Mouse (Mus musculus) 3T3-L1 (cell line): ENCODE results near the gene Mfsd12.
A peak's percentile ranks its signal among the peaks of the same experiment; 100 is the strongest.

ENCODE experiments used
- DNase-seq: peaks from one replicate; pipeline ENCODE4 v3.0.0-alpha.2; 2015; ENCODE audit warnings: low read depth, low spot score

Gene Mfsd12

DNA sequence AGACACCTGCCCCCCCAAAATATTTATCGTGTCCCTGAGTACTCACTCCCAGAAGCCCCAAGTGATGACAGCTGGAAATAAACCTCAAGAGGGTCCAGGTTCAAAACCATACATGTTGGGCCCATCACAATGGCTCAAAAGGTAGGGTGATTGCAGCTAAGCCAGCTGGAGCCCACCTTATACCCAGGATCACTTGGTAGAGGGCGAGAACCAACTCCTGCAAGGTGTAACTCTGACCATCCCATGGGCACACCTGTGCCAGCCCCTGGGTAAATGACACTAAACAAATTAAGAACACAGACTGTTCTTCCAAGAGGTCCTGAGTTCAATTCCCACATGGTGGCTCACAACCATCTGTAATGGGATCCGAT is 21.9 kb downstream of the Mfsd12 start:
- DNase-seq: no peak

DNA sequence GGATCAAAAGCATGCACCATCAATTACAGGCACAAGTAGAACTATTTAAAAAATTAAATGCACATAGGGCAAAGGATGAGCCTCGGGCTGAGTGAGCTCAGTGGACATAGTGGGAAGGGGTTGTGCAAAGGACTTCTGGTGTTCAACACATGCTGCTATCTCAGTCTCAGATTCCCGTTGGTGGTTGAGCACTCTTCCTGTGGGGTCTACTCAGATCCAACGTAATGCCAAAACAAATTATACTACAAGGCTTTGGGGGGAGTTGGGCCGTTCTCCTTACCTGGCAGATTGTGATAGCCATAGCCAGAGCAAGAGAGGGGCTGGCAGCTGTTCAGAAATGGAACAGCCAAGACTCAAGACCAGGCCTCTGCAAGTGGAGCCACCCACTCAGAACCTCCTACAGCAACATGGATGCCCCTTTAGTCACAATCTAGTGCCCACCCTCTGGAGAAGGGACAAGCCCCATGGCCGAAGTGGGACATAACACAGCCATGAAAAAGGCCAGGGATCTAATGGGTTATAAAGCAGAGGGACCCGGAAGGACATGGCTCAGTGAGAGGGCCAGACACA is 22.6 kb downstream of the Mfsd12 start:
- no peak for DNase-seq

DNA sequence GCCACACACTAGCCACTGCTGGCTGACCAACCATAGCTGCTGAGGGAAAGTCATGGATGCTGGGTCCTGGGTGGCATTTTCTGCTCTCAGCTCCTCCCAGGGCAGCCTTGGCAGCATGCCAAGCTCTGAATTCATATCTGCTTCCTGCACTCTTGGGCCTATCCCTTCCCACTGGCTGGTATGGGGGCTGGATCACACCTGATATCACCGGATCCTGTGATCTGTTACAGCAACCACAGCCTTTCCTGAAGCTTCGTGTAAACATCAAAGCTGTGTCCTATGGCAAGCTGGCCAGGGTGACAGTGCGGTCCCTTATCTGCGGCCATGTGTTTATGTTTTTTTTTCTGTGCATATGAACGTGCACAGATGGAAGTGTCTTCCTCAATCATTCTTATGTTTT is 24.7 kb downstream of the Mfsd12 start:
- DNase-seq: peak; percentile 51

DNA sequence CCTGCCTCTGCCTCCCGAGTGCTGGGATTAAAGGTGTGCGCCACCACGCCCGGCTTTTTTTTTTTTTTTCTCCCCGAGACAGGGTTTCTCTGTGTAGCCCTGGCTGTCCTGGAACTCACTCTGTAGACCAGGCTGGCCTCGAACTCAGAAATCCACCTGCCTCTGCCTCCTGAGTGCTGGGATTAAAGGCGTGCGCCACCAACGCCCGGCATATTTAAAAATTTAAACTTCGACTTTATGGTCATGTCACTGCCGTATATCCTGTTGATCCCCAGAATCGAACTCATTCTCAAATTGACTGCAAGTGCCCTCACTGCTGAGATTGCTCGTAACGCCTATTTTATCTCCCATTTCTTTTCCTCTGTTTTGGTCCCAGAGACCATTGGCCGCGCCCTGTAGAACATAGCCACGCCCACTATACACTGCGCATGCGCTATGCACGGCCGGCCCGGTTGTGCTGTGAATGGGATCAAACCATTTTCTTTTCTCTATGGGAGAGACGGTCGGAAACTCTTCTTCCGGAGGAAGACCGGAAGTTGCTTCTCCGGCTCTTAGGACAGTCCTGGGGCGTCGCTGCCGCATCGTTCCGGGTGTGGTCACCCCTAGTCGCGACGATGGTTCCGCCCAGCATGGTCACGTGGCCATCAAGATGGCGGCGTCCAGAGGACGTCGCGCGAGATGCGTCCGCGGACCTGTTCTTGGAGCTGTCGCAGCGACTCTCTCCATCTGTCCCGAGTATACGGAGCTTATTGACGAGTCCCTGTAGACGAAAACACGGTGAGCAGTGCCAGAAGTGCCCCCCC is 26.7 kb downstream of the Mfsd12 start, which contains the start of the genes Dohh and Gm48551:
Gene Dohh (plus strand): TSS at position 627 of the 803 bp plus-strand sequence.
Gene Gm48551 (plus strand): TSS at position 665 of the 803 bp plus-strand sequence.
- peak; percentile 99 for DNase-seq

DNA sequence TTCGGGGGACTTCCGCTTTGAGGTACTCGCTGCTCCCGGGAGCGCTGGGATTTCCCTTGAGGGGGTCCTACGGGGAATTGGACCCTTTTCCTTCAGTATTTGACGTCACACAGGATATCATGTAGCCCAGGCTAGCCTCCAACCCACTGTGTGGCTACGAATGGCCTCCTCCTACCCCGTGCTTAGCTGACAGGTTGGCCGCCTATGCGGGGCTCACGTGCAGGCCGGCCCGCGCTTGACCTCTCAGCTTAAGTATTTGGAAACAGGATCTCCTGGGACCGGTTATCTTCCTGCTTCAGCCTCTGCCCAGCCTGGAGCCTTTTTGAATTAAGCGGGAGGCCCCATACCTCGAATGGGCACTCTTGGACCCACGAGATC is 27.3 kb downstream of the Mfsd12 start:
- DNase-seq: peak; percentile 59

DNA sequence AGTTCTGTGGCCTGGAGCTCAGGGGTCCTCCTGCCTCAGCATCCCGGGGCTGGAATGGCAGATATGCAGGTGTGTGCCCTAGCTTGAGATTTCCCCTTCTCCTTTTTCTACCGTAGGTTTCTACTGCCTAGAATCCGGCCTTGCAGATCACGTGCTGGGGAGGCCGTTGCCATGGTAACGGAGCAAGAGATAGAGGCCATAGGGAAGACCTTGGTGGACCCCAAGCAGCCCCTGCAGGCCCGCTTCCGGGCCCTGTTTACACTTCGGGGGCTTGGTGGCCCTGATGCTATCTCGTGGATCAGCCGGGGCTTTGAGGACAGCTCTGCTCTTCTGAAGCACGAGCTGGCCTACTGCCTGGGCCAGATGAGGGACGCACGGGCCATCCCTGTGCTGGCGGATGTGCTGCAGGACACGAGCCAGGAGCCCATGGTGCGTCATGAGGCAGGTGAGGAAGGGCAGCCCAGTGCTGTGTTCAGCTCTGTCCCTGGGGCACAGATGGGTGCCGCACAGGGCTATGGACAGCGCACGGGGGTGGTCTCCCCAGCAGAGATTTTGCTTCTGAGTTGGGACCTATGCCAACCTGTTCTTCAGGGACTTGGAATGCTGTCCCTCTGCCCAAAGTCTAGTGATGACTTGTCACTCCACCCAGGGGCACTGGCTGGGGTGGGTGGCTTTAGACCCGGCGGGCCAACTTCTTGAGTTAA is 28.5 kb downstream of the Mfsd12 start:
- DNase-seq: no peak

DNA sequence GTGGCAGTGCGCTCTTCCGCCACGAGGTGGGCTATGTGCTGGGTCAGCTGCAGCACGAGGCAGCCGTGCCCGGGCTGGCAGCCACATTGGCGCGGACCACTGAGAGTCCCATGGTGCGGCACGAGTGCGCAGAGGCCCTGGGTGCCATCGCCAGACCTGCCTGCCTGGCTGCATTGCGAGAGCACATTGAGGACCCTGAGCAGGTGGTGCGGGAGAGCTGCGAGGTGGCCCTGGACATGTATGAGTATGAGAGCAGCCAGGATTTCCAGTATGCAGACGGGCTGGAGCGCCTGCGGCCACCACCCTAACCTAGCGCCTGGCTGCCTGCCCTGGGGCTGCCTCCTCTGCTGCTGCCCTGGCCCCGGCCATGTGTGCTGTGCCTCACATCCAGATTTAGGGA is 30.4 kb downstream of the Mfsd12 start:
- no peak for DNase-seq

DNA sequence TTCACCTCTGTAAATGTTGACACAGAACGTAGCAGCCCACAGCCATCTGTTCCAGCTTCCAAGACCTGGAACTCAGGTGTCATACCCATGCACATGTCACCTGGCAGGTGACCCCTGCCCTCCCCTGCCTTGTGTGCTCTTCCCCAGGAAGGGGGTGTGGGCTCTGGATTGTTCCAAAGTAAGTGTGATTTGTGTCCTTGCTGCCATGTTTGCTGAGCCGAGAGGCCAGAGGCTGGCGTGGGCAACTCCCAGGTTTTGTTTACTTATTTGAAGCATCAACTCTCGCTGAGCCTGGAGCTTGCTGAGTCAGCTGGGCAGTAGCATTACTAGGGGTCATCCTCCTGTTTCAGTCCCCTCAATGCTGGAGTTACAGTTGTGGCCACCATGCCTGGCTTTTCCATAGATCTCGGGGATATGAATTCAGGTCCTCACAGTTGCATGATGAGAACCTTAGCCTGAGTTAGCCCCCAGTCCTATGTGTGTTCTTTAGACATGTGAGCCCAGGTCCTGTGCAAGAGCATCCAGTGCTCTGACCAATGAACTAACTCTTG is 31.3 kb downstream of the Mfsd12 start, which contains the start of gene Gm48552:
Gene Gm48552 (plus strand): TSS at position 501 of the 551 bp plus-strand sequence.
- no peak for DNase-seq

DNA sequence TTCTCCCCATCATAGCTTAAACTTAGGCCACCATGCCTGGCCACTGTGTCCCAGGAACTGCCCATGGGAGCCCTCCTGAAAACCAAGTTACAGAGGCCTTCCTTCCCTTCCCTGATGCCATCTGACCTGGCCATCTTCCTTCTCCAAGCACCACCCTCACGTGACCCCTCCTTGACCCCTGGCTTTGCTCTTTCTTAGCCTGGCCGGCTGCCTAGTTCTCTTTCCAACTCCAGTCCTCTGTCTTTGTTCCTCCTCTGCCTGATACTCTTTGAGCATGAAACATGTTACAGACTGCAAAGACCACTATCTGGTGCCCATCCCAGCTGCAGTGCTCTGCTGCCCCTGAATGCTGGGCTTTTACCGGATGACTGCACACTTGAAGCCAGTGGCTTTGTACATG is 32.1 kb downstream of the Mfsd12 start:
- peak; percentile 45 for DNase-seq

DNA sequence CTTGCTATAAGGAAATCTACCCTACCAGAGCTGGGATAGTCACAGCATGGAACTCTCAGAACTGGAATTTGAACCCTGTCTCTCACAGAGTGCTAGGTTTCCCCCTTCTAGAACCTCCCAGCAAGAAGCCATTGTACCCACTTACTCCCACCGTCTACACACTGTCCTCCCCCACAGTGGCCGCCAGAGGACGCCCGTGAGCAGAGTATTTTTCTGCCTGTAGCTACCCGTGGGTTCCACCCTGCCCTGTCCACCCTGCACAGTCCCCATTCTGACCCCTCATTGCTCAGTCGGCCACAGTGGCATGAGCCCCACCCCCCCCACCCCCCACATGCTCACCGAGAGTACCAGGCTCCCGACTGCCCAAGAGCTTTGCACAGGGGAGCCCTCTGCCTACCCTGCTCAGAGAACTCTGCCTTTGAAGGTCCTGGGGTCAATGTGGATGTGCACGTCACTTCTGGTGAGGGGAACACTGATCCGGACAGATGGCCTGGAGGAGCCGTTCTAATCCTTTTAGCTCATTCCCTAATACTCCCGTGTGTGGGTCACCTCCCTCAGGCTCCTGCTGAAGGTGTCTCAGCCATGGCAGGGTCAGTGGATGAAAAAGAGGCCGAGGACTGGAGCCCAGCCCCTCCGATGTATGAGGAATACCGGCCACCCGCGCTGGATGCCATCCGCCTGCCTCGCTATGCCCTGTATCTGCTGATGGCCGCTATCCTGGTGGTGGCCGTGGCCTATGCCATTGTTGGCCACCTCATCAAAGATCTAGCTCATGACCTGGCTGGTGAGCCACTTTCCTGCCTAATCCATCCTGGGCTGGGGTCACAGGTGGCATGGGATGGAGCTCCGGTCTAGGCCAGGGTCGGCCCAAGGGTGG is 32.7 kb downstream of the Mfsd12 start:
- peak; percentile 75 for DNase-seq

DNA sequence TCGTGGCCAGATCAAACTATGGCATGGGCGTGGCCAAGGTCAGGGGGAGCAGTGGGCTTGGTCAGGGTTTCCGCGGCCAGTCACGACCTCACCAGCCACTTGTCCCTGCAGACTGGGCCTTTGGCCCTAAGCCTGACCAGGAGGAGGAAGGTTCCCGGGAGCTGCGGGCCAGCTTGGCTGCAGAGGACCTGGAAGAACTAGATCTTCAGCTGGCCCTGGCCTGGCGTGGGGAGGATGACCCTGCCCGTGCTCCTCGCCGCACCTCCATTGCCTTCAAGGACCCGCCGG is 33.3 kb downstream of the Mfsd12 start:
- no peak for DNase-seq

DNA sequence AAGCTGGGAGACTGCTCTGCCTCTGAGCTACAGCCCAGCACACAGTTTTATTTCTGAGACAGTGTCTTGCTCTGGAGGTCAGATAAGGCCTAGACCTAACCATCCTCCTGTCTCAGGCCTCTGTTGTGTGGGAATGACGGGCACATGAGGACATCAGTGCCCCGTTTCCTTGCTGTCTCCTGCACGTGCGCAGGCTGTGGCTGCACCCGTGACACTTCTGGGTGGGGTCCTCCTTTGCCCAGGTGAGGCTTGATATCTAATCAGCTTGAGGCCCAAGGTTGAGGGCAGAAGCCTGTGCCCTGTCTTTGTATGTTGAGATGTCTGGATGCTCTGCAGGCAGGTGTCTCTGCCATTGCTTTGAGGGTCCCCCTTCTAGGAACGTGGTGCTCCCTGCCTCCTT is 35.0 kb downstream of the Mfsd12 start:
- DNase-seq: no peak

DNA sequence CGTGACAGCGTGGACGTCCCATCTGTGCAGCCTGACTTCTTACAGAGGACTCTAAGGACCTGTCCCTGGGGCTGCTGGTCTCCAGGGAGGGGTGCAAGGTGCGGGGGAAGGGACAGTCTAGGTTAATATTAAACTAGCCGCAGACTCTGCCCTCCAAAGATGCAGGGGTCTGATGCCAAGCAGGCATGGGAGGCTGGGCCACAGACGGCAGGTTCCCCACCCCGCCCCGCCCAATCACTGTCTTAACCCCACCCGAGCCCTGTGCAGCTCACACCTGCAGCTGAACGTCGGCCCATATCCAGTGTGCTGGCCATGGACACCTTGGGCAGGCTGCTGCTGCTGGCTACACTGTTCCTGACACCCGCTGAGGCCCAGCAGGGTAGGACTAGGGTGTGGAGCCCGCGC is 35.5 kb downstream of the Mfsd12 start, which contains the start of gene Smim24:
Gene Smim24 (plus strand): TSS at position 271 of the 405 bp plus-strand sequence.
- DNase-seq: no peak

DNA sequence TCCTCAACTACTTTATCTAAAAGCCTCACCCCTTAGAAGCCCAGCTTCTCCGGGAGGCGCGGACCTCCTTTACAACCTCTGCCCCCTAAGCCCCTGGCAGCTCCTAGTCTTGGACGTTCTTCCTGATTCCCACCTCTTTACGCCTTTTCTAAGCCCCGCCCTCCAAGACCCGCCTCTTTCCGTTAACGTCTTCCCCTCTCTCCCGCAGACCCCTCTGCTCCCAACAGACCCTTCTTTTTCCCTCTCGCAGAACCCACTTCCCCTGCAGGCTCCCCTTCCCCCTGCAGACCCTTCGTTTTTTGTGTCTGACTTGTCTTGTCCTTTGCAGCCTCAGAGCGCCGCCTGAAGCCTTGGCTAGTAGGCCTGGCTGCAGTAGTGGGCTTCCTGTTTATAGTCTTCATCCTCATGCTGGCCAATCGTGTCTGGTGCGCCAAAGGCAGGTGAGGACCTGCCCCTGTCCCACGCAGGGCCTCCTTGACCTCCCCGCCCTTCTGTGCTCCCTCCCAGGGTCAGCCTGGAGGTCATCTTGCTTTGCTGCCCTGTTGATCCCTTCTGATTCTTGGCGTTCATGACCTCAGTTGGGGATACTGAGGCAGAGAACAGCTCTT is 36.3 kb downstream of the Mfsd12 start:
- no peak for DNase-seq

DNA sequence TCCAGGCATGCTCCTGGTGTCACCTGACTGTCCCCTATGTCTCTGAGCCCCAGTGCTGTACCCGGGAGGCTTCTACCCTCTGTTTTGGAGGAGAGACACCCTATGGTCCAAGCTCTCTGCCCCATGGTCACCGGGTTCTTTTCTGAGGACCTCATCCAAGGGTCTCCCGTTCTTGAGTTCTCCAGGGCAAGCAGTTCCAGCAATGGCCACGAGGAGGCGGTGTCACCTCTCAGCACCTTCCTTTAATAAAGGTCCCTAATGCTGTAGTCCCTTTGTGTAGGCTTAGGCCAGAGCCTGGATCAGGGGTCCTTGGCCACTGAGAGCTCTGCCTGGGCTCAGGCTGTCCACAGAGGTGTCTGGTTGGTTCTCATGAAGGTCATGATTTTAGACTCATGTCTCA is 37.8 kb downstream of the Mfsd12 start:
- peak; percentile 76 for DNase-seq

DNA sequence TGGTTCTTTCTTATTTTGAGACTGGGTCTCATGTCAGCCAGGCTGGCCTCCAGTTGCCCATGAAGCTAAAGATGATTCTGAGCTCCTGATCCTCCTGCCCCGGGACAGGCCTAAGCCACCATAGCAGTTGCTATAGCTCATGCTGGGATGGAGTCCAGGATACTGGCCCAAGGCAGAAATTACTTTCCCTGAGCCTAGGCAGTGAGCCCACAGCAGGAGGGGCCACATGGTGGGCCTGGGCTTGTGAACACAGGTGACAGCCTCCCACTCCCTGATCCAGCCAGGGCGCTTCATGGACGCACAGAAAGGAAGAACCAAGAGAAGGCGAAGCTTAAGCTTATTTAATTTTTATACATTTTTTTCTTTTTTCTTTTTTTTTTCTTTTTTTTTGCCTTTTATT is 38.6 kb downstream of the Mfsd12 start:
- DNase-seq: no peak

DNA sequence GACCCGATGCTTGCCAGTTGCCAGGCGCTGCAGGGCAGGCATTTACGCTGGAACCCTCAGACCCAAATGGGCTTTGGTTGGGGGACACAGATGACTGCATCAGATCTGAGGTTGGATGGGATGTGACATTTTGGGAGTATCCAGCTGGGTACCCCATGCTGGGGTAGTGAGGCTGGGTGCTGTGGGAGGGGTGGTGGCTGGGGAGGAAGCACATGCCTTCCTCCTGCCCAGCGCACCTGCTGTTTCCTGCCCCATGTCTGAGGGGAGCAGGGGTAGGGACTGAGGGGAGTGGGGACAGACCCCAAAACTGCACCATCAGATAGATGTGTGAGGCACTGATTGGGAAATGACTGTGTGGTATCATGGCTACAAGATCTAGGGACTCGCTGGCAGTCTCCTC is 39.5 kb downstream of the Mfsd12 start:
- no peak for DNase-seq

DNA sequence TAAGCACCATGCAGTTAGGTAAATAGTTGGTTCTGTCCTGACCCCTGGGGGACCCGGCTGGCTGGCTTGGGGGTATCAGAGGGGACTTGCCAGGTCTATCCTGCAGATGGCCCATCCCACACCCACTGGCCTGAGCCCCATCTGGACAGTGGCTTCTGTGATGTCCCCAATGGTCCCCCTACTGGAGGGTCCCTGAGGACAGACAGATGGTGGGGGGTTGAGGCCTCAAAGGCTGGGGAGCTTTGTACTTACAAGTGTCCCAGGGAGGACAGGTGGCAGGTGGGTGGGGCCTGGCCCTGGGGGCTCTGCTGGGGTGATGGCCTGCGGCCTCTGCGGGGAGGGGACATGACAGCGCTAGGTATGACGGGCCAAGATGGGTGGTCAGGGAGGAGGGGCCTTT is 42.0 kb downstream of the Mfsd12 start:
- no peak for DNase-seq

DNA sequence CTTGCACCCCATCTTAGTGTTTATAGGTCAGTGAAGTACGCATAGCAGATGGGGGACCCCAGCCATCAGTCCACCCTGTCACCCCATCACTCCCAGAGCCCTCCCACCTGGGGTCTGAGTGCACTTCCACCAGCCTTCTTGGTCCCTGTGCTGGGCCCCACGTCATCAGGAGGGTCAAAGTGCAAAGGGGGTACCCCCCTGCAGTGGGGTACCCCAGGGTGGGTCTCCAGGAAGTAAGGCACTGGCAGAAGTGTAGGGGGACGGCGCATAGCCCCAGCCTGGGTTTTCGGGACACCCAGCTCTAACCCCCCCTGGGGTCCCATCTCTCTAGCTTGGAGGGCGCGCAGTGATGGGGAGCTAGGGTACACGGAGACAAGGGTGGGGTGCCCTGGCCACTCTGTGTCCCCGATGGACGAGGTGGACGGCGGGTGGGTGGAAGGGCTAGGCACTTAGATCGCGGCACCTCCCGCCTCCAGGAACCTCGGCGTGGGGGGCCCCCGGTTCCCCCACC is 42.6 kb downstream of the Mfsd12 start:
- DNase-seq: no peak

DNA sequence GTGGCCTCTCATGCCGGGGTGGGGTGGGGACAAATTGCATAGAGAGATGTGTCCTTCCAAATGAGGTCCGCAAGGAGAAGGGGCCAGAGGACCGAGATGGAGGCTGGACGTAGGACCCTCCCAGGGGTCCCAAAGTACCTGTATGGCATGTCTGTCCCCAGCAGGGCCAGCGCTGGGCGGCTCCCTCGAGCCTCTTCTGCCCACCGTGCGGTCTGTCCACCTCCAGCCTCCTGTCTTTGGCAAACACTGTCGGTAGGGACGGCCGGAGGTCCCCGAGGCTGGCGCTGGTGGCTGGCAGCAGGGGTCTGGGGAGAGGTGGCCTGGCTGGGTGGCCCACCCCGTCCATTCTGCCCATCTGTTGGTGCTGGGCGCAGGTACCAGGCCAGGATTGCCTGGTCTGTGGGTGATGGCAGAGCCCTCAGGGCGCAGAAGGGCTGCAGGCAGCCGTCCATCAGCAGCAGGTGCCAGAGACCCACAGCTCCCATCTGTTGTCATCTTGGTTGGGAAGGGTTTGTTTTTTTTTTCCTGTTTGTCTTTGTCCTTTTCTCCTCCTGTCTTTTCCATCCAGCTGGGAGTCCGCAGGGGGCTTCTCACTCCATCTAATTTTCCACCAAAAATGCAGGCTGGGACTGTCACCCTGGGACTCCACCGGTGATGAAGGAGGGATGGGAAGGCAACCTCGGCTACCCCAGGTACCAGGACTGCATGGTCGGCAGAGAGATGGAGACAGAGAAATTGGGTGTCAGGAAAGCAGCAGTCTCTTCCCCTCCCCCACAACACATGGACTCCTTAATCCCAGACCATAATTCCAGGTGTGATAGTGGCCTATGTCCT is 43.3 kb downstream of the Mfsd12 start:
- no peak for DNase-seq
